Mouse (Mus musculus) embryonic facial prominence, embryonic 13.5 days (tissue): ENCODE results near the gene Iqsec1. TPM values are rescaled to one million over a fixed set of nuclear protein-coding genes. Genes with fewer than 3 reads are reported as not detected.
A peak's percentile ranks its signal among the peaks of the same experiment; 100 is the strongest.

Experiments
- ATAC-seq: fragments of 200-750 bp; cut with Nextera tagmentation; 2 replicates; pipeline ENCODE4 v1.8.0; 2017; ENCODE audit warnings: low read depth; ENCODE audit not compliant: insufficient number of reproducible peaks, insufficient read depth, low FRiP score, low TSS enrichment
- H3K27ac ChIP-seq: fragments of 300-500 bp; sonication (generic); 2 replicates; pipeline ENCODE4 v1.5.1; 2015; ENCODE audit warnings: moderate library complexity, mild to moderate bottlenecking, inconsistent platforms
- H3K27me3 ChIP-seq: fragments of 300-500 bp; sonication (generic); 2 replicates; pipeline ENCODE4 v1.6.1; 2015; ENCODE audit warnings: mild to moderate bottlenecking, inconsistent platforms
- H3K36me3 ChIP-seq: fragments of 300-500 bp; sonication (generic); 2 replicates; pipeline ENCODE4 v1.6.1; 2015; ENCODE audit warnings: mild to moderate bottlenecking, inconsistent platforms
- H3K4me1 ChIP-seq: fragments of 300-500 bp; sonication (generic); 2 replicates; pipeline ENCODE4 v1.6.1; 2015; ENCODE audit warnings: inconsistent platforms
- H3K4me2 ChIP-seq: fragments of 300-500 bp; sonication (generic); 2 replicates; pipeline ENCODE4 v1.6.1; 2015; ENCODE audit warnings: moderate library complexity, mild to moderate bottlenecking, inconsistent platforms
- H3K4me3 ChIP-seq: fragments of 300-500 bp; sonication (generic); 2 replicates; pipeline ENCODE4 v1.5.1; 2015; ENCODE audit warnings: mild to moderate bottlenecking, inconsistent platforms
- H3K9ac ChIP-seq: fragments of 300-500 bp; sonication (generic); 2 replicates; pipeline ENCODE4 v1.6.1; 2015; ENCODE audit warnings: mild to moderate bottlenecking, inconsistent platforms
- H3K9me3 ChIP-seq: fragments of 300-500 bp; sonication (generic); 2 replicates; pipeline ENCODE4 v1.6.1; 2016; ENCODE audit warnings: inconsistent platforms
- WGBS: fragments of 180-500 bp; shearing (Covaris S2); methylation state at CpG from one replicate; pipeline ENCODE4 v1.1.7; 2015; ENCODE audit warnings: mixed read lengths; 5-methylcytosine and 5-hydroxymethylcytosine counted together
- polyA plus RNA-seq: library from polyadenylated mRNA; unstranded; fragments of >200 nt; fragmentation: Nextera tagmentation; extraction: Ambion mirVana; gene quantifications from 2 replicates; pipeline ENCODE4 v1.2.1, GENCODE M21; 2015

The Iqsec1 gene
- polyA plus RNA-seq, 1 experiment from 2014 or later: 11.6 TPM

GRCm38 (mm10) chr6:90829536-90829935, 158.9 kb downstream of the Iqsec1 start:
- Histone ChIP-seq H3K4me1 (no peaks in the 10 kb centered on the region), H3K36me3 (no peaks in the 10 kb centered on the region), H3K9ac (no peak overlapping the region), H3K27me3 (no peaks in the 10 kb centered on the region), H3K4me2 (no peak overlapping the region), H3K9me3 (no peaks in the 10 kb centered on the region), H3K4me3 (no peak overlapping the region), H3K27ac (no peak overlapping the region)
- no peak for ATAC-seq
- 78% methylated on average over 6 of the region's 6 CpGs for WGBS

DNA sequence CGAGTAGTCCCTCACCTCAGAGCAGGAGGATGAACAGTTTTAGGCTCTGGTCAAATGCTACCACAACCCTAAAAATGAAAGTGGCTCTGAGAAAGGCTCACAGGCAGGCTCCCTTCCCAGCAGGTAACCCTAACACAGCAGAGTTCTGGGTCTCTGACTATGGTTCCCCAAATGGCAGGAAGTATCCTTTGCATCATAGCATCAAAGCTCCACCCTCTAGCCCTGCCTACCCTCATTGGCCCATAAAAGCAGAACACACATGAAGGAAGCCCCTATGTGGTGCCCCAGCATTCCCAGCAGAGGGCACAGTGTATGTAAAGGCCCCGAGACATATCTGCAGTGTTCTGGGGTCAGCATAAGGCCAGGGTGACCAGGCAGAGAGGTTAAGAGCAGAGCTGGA, 163.4 kb downstream of the Iqsec1 start:
- Histone ChIP-seq H3K9me3 (no peaks in the 10 kb centered on the region), H3K36me3 (no peaks in the 10 kb centered on the region), H3K9ac (no peak overlapping the region), H3K4me3 (no peak overlapping the region), H3K4me2 (no peak overlapping the region), H3K27ac (no peak overlapping the region), H3K4me1 (no peaks in the 10 kb centered on the region), H3K27me3 (no peaks in the 10 kb centered on the region)
- WGBS: 73% methylated on average over 2 of the region's 2 CpGs
- no peak for ATAC-seq

DNA sequence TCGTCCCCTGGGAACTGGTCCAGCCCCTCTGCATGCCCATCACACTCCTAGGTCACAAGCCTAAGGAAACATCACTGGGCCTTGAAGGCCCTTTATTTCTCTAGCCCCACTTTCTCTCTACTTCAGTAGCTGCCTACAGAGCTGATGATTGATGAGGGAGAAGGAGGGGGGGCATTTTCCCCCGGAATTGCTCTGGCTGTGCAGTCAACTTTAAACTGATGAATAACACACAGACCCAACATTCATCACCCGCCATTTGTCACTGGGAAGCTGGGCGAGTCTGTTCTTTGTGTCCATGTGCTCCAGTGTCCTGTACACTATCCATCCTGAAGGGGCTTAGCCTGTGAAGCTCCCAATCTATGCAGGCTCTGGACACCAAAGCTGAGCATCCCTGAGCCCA, 165.2 kb downstream of the Iqsec1 start:
- H3K4me3 ChIP-seq: no peak overlapping the region
- WGBS: 62% methylated on average over 4 of the region's 4 CpGs

DNA sequence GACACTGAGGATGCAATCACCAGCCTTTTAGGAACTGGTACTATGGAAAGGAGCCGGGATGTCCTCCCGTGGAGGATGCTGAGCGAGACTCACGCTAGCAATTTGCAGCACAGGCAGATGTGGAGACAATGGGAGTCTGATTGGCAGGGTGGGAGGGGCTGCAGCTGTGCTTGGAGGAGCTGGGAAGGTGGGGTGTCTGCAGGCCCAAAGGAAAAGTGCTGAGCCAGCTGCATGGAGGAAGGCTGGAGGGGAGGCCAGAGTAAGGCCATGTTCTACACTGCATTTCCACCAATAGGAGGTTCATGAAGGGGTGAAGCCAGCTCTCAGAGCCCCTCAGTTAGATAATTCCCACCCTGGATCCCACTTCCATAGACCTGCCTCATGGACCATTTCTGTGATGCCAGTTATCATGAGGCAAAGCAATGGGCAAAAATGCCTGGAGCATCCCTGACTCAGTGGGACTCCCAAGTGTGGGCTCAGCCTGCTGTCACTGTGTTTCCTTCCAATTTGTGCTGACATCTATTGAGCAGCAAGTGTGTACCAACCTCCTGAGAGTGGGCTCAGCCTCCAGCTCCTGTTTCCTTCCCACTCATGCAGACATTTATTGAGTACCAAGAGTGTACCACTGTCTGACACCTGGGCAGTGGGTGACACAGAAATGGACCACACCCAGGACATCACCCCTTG, 166.4 kb downstream of the Iqsec1 start:
- WGBS: 38% methylated on average over 4 of the region's 4 CpGs
- Histone ChIP-seq H3K9ac (no peak overlapping the region), H3K4me1 (no peaks in the 10 kb centered on the region), H3K4me3 (no peak overlapping the region), H3K4me2 (no peak overlapping the region), H3K9me3 (no peaks in the 10 kb centered on the region), H3K27me3 (no peaks in the 10 kb centered on the region), H3K36me3 (no peaks in the 10 kb centered on the region), H3K27ac (no peak overlapping the region)
- ATAC-seq: no peak

More for the DNA sequence above, 165.2 kb downstream of the Iqsec1 start:
- Histone ChIP-seq H3K36me3 (no peaks in the 10 kb centered on the region), H3K9me3 (no peaks in the 10 kb centered on the region), H3K4me2 (no peak overlapping the region), H3K27ac (no peak overlapping the region), H3K27me3 (no peaks in the 10 kb centered on the region), H3K9ac (no peak overlapping the region), H3K4me1 (no peaks in the 10 kb centered on the region)
- ATAC-seq: no peak

- no peaks in the 10 kb centered on the region for H3K9me3 ChIP-seq
Observed at GRCm38 (mm10) chr6:90819880-90820279, 168.6 kb downstream of the Iqsec1 start.

GRCm38 (mm10) chr6:90818956-90819355, 169.5 kb downstream of the Iqsec1 start:
- Histone ChIP-seq H3K36me3 (no peaks in the 10 kb centered on the region), H3K4me1 (no peaks in the 10 kb centered on the region), H3K27me3 (no peaks in the 10 kb centered on the region), H3K9ac (no peak overlapping the region), H3K27ac (no peak overlapping the region), H3K4me3 (no peak overlapping the region), H3K4me2 (no peak overlapping the region), H3K9me3 (no peaks in the 10 kb centered on the region)
- ATAC-seq: no peak
- WGBS: no CpG with 5 or more reads among the region's 4 CpGs

More at GRCm38 (mm10) chr6:90819880-90820279, 168.6 kb downstream of the Iqsec1 start:
- ATAC-seq: no peak
- WGBS: 67% methylated on average over 2 of the region's 2 CpGs
- Histone ChIP-seq H3K27ac (no peak overlapping the region), H3K4me3 (no peak overlapping the region), H3K4me1 (no peaks in the 10 kb centered on the region), H3K27me3 (no peaks in the 10 kb centered on the region), H3K4me2 (no peak overlapping the region), H3K9ac (no peak overlapping the region), H3K36me3 (no peaks in the 10 kb centered on the region)

- Histone ChIP-seq H3K4me3 (no peak overlapping the region), H3K36me3 (no peaks in the 10 kb centered on the region), H3K27ac (no peak overlapping the region), H3K4me2 (no peak overlapping the region), H3K27me3 (no peaks in the 10 kb centered on the region), H3K9me3 (no peaks in the 10 kb centered on the region), H3K4me1 (no peaks in the 10 kb centered on the region), H3K9ac (no peak overlapping the region)
- no peak for ATAC-seq
- 73% methylated on average over 3 of the region's 3 CpGs for WGBS
Observed at GRCm38 (mm10) chr6:90816551-90816950, 171.9 kb downstream of the Iqsec1 start.

DNA sequence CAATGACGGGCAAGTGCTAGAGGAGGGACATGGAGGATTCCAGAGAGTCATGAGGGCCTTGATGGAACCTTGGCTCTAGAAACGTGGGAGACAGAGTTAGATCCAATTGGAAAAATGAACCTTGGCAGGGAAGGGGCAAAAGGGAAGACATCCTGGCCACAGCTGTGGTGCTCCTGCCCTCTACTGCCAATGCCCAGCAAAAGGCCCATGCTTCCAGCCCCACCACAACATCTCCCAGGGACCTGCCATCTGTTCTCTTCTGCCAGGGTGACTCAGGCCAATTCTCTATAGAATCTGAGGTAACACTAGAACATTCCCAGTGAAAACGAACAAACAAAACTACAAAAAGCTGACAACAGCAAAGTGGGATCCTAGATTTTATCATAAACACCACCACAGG, 173.1 kb downstream of the Iqsec1 start:
- Histone ChIP-seq H3K9me3 (no peaks in the 10 kb centered on the region), H3K4me3 (no peak overlapping the region), H3K27me3 (0 out of 2 replicates have a peak, but pooled peaks cover 5% of the 10 kb centered on the region), H3K9ac (no peak overlapping the region), H3K36me3 (no peaks in the 10 kb centered on the region), H3K27ac (no peak overlapping the region), H3K4me2 (no peak overlapping the region), H3K4me1 (peaks cover under 1% of the 10 kb centered on the region; the same call in 1 of the 2 replicates)
- WGBS: 73% methylated on average over 3 of the region's 3 CpGs
- ATAC-seq: no peak

GRCm38 (mm10) chr6:90813526-90813925, 175.0 kb downstream of the Iqsec1 start:
- Histone ChIP-seq H3K9me3 (no peaks in the 10 kb centered on the region), H3K9ac (no peak overlapping the region), H3K4me1 (peaks cover 17% of the 10 kb centered on the region), H3K4me3 (no peak overlapping the region), H3K27ac (no peak overlapping the region), H3K27me3 (peaks cover 10% of the 10 kb centered on the region; the same call in 1 of the 2 replicates), H3K36me3 (no peaks in the 10 kb centered on the region), H3K4me2 (no peak overlapping the region)
- WGBS: 65% methylated on average over 1 of the region's 1 CpGs
- no peak for ATAC-seq

GRCm38 (mm10) chr6:90812584-90812983, 175.9 kb downstream of the Iqsec1 start:
- peaks cover 10% of the 10 kb centered on the region; the same call in 1 of the 2 replicates for H3K27me3 ChIP-seq
- H3K27ac ChIP-seq: no peak overlapping the region
- H3K9ac ChIP-seq: no peak overlapping the region
- WGBS: 75% methylated on average over 8 of the region's 8 CpGs
- no peak overlapping the region for H3K4me3 ChIP-seq
- H3K4me2 ChIP-seq: no peak overlapping the region
- H3K4me1 ChIP-seq: peaks cover 26% of the 10 kb centered on the region
- H3K9me3 ChIP-seq: no peaks in the 10 kb centered on the region
- no peaks in the 10 kb centered on the region for H3K36me3 ChIP-seq
- ATAC-seq: no peak

DNA sequence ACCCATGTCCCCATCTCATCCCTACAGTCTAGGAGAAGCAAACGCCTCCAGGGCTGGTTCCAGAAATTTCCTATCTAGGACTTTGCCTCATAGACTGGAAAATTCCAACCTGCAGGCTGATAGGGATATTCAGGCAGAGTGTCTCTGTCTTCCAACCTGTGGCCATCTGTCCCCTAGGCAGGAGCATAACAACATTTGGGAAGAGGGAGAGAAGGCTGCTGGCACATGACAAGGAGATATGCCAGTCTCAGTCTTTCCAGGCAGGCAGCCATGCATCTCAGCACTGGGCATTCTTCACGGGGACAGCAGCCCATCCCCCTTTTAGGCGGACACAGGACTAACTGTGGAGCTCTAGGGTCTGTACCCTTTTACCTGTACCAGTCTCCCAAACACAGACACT, 176.4 kb downstream of the Iqsec1 start:
- no peak overlapping the region for H3K4me2 ChIP-seq
- ATAC-seq: no peak
- no peak overlapping the region for H3K9ac ChIP-seq
- WGBS: 73% methylated on average over 3 of the region's 3 CpGs
- no peaks in the 10 kb centered on the region for H3K9me3 ChIP-seq
- no peak overlapping the region for H3K27ac ChIP-seq
- H3K4me1 ChIP-seq: peaks cover 29% of the 10 kb centered on the region
- no peak overlapping the region for H3K4me3 ChIP-seq
- H3K27me3 ChIP-seq: peaks cover 10% of the 10 kb centered on the region; the same call in 1 of the 2 replicates
- no peaks in the 10 kb centered on the region for H3K36me3 ChIP-seq

DNA sequence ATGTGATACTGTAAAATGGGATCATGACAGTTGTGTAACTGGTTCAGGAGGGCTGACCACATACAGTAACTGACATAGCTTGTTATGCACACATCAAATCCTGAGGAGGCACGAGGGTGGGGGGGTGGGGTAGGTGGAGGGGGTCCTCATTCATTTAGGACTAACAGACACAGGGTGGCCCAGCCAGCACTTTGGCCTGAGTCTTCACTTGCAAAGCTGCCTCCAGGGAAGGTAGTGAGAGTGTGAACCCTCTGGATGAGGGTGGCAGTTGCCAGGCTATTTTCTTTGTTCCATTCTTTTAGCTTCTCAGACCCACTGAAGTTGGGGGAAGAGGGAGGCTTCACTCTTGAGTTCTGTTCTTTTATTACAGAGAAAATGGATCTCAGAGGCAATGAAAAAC, 177.9 kb downstream of the Iqsec1 start:
- H3K4me1 ChIP-seq: peaks cover 29% of the 10 kb centered on the region
- H3K27ac ChIP-seq: no peak overlapping the region
- H3K4me3 ChIP-seq: no peak overlapping the region
- H3K27me3 ChIP-seq: peaks cover 10% of the 10 kb centered on the region; the same call in 1 of the 2 replicates
- 31% methylated on average over 1 of the region's 1 CpGs for WGBS
- no peaks in the 10 kb centered on the region for H3K9me3 ChIP-seq
- H3K36me3 ChIP-seq: no peaks in the 10 kb centered on the region
- no peak for ATAC-seq
- peak overlapping the region; percentile 56; the same call in 1 of the 2 replicates for H3K4me2 ChIP-seq
- H3K9ac ChIP-seq: no peak overlapping the region
